Mouse (Mus musculus): ENCODE measurements around the gene Gdf7. TPM values are rescaled to one million over a fixed set of nuclear protein-coding genes. Genes with fewer than 3 reads are reported as not detected.

The Gdf7 gene
- polyA plus RNA-seq (2012), result not detected in 2 replicates

DNA sequence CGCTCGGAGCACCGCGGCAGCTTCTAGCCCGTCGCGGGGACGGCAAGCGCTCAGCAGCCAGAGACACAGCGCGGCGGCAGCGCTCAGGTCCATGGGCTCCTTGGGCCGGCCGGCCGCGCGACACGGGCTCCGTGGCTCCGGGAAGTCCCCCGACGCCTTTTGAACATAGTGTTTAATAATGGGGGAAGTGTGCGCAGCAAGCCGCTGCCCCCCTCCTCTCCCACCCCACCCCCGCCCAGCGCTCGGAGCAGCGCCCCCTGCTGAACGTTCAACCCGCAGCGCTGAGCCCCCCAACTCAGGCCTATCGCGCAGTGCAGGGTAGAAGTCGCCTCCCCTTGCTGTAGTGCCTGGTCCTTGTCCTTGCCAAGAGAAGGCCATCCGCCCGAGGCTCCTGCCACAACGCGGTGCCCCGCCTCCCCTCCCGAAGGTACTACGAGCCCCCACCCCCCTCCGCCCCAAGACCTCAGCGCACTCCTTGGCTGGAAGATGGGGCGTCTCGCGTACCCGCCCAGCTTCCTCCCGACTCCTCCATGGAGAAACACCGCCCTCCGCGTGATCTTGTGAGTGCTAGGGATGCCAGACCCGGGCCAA is at the start of gene Gdf7:
TSS of gene Gdf7 (minus strand) at position 114 of the 591 bp plus-strand sequence.
- H3K36me3 ChIP-seq (ENCODE audit: control insufficient read depth), result no peaks in the 10 kb centered on the region
- peaks cover 4% of the 10 kb centered on the region; the same call in 1 of the 2 replicates for H3K9me3 ChIP-seq (ENCODE audit: control insufficient read depth, low read length)
- H3K27me3 ChIP-seq (ENCODE audit: control insufficient read depth), result peaks cover 86% of the 10 kb centered on the region
- H3K4me1 ChIP-seq (ENCODE audit: control insufficient read depth), result peaks cover 3% of the 10 kb centered on the region
- no peak within 1 kb of the TSS for H3K4me3 ChIP-seq (replicated peaks)
- no peak for TF ChIP-seq TAL1 (IDR thresholded peaks at IDR 0.05; ENCODE audit: low read length)
- no peak for TF ChIP-seq GATA1 (IDR thresholded peaks at IDR 0.05; ENCODE audit: low read length)

DNA sequence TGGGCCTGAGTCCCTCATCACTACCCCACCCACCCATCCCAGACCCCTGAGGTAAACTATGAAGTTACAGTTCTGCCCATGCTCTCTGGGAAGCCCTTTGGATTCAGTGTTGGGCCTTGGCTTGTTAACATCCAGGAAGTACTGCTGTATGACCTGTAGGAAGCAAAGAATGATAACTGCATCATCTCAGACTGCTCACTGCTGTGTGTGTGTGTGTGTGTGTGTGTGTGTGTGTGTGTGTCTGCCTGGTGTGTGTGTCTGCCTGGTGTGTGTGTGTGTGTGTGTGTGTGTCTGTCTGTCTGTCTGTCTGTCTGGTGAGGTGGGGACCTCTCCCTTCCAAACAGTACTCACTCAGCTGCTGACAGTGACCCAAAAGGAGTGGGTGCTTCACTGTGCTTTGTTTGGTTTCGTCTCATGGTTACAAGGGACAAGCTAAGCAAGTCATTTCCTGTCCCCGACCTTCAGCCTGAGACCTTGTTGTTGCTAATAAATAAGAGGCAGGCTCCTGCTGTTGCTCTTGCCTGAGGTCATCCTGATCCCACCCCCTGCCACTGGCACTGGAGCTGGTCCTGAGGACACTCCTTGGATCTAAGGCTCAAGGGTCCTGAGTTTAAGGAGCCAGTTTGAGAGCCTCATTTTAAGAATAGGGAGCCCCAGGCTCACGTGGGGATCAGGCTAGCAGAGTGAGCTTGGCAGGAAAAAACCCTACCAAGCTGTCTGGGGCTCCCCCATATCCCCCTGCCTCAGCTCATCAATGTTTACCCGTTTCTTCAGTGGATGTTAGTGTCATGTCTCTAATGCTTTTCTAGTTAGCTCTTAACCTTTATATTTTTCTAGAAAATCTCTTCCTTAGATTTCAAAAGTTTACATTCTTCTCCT is 49.5 kb upstream of the Gdf7 start:
- Histone ChIP-seq H3K4me1 (ENCODE audit: control insufficient read depth) (no peaks in the 10 kb centered on the region), H3K36me3 (ENCODE audit: control insufficient read depth) (no peaks in the 10 kb centered on the region), H3K9me3 (ENCODE audit: control insufficient read depth, low read length) (no peaks in the 10 kb centered on the region), H3K4me3 (replicated peaks) (no peak overlapping the region), H3K27me3 (ENCODE audit: control insufficient read depth) (no peaks in the 10 kb centered on the region)
- TF ChIP-seq GATA1 (IDR thresholded peaks at IDR 0.05; ENCODE audit: low read length) (no peak), TAL1 (IDR thresholded peaks at IDR 0.05; ENCODE audit: low read length) (no peak)

DNA sequence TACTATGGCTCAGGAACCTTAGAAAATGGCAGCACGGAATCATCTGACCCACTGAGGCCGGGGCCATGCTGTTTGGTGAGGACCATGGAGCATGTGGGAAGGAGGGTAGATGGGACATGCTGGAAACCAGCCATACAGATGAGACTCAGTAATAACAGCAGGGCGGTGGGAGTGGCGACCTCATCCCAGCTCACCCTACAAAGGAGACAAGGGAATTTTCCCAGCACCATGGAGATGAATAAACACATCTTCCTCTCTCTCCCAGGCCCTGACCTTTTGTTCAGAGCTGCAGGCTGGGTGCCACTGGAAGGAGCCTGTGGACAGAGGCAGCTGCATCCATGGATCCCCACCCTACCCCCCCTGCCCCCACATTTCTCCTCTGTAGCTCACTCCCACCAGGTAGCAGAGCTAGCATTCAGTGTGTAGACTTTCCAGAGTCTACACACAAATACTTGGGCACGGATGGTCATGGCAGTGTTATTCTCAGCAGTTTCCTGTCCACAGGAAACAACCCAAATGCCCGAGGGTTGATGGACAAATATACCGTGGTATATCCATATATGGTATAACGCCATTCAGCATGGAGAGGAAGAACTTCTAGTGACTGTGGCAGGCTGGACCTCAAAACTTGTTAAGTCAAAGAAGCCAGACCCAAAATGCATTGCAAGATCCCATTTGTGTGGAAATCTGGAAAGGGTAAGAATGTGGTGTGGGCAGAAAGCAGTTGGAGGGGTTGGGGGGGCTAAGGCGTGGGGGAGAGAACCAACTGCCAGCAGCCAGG is 47.2 kb upstream of the Gdf7 start:
- H3K4me3 ChIP-seq (replicated peaks), result no peak overlapping the region
- no peaks in the 10 kb centered on the region for H3K9me3 ChIP-seq (ENCODE audit: control insufficient read depth, low read length)

DNA sequence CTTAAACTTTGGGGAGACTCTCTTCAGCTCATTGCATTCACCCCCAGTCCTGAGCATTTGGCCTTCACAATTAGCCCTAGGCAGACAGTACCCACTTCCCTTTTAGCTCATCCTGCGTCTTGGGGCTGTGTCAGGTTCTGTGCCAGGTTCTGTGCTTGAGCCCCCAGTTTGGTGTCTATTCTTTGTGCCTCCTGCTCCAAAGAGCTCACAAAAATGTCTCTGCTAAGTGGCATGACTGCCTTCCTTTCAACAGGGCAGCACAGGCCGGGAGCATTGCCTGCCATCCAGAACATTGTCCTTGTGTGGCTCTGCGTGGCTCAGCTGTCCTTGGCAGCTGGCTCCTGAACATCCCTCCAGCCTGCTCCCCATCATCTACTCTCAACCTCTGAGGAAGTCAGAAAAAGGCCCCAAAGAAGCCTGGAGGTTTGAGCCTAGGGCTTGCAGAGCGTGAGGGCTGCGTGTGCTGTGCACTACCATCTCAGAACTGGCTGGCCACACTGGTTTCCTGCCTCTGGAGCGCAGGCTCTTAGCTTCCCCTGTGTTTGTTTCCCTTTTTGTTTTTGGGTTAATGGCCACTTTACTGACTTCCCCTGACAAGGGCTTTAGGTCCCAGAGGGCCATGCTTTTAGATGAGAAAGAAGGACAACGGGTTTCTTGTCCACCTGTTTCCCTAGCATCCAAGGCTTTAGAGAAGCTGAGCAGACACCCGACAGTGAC is 46.1 kb upstream of the Gdf7 start:
- Histone ChIP-seq H3K4me3 (replicated peaks) (no peak overlapping the region), H3K36me3 (ENCODE audit: control insufficient read depth) (no peaks in the 10 kb centered on the region), H3K9me3 (ENCODE audit: control insufficient read depth, low read length) (no peaks in the 10 kb centered on the region), H3K27me3 (ENCODE audit: control insufficient read depth) (no peaks in the 10 kb centered on the region), H3K4me1 (ENCODE audit: control insufficient read depth) (no peaks in the 10 kb centered on the region)
- TF ChIP-seq GATA1 (IDR thresholded peaks at IDR 0.05; ENCODE audit: low read length) (no peak), TAL1 (IDR thresholded peaks at IDR 0.05; ENCODE audit: low read length) (no peak)

More for the DNA sequence above, 47.2 kb upstream of the Gdf7 start:
- Histone ChIP-seq H3K4me1 (ENCODE audit: control insufficient read depth) (no peaks in the 10 kb centered on the region), H3K27me3 (ENCODE audit: control insufficient read depth) (no peaks in the 10 kb centered on the region), H3K36me3 (ENCODE audit: control insufficient read depth) (no peaks in the 10 kb centered on the region)
- TF ChIP-seq GATA1 (IDR thresholded peaks at IDR 0.05; ENCODE audit: low read length) (no peak), TAL1 (IDR thresholded peaks at IDR 0.05; ENCODE audit: low read length) (no peak)

DNA sequence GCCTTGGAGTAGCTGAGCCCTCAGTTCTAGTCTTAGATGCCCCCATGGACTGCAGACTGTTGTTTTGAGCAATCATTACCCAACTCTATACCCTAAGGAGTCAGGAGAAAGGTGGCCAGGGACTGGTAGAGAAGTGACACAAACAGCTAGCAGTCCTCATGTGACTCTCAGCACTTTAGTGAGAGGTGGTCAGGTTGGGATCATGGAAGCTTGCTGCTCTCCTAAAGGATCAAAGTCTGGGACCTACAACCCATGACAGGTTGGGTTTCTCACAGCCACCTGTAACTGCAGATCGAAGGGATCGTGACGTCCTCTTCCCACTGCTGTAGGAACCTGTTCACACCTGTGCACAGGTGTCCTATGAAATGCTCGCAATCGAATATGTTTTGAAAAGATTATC is 43.8 kb upstream of the Gdf7 start:
- no peaks in the 10 kb centered on the region for H3K4me1 ChIP-seq (ENCODE audit: control insufficient read depth)
- H3K4me3 ChIP-seq (replicated peaks), result no peak overlapping the region
- H3K27me3 ChIP-seq (ENCODE audit: control insufficient read depth), result no peaks in the 10 kb centered on the region
- TF ChIP-seq GATA1 (IDR thresholded peaks at IDR 0.05; ENCODE audit: low read length) (no peak), TAL1 (IDR thresholded peaks at IDR 0.05; ENCODE audit: low read length) (no peak)
- no peaks in the 10 kb centered on the region for H3K9me3 ChIP-seq (ENCODE audit: control insufficient read depth, low read length)
- H3K36me3 ChIP-seq (ENCODE audit: control insufficient read depth), result no peaks in the 10 kb centered on the region; the same call in 1 of the 2 replicates

DNA sequence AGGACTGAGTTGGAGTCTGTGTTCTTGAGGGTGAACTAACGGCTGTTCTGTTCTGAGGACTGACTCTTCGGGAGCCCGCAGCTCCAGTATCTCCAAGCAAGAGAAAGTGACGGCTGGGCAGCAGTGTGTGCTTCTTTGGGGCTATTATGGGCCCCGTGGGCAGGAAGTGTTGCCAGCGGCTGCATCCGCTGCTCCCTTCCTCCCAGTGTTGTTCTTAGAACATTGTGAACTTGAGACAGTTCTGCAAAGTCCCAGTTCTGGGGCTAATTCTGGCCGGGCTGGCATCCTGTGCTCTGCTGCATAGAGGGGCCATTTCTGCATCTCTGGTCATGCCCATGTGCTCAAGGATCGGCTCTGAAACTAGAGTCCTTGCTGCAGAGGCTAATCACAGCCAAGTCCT is 43.1 kb upstream of the Gdf7 start:
- no peak overlapping the region for H3K4me3 ChIP-seq (replicated peaks)

DNA sequence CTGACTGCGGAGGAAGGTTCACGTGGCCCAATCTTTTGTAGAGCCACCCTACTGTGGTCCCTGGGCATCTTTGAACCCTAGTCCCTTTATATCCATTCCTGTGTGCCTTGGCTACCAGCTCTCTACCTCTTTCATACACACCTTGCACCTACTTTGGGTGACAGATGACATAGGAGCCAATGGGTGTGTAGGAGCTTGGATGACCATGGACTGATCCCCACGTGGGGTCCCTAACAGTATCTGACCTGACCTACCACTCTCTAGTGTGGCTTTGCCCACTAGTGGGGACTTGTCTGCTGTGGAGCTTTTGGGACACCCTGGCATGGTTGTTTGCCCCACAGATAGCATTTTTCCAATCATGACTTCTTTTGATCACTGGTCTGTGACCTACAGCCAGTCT is 41.6 kb upstream of the Gdf7 start:
- TF ChIP-seq GATA1 (IDR thresholded peaks at IDR 0.05; ENCODE audit: low read length), result no peak
- Histone ChIP-seq H3K27me3 (ENCODE audit: control insufficient read depth) (no peaks in the 10 kb centered on the region), H3K4me1 (ENCODE audit: control insufficient read depth) (no peaks in the 10 kb centered on the region), H3K9me3 (ENCODE audit: control insufficient read depth, low read length) (no peaks in the 10 kb centered on the region), H3K4me3 (replicated peaks) (no peak overlapping the region), H3K36me3 (ENCODE audit: control insufficient read depth) (peaks cover 3% of the 10 kb centered on the region; the same call in 1 of the 2 replicates)

More for the DNA sequence above, 43.1 kb upstream of the Gdf7 start:
- no peaks in the 10 kb centered on the region; the same call in 1 of the 2 replicates for H3K36me3 ChIP-seq (ENCODE audit: control insufficient read depth)
- TF ChIP-seq TAL1 (IDR thresholded peaks at IDR 0.05; ENCODE audit: low read length) (no peak), GATA1 (IDR thresholded peaks at IDR 0.05; ENCODE audit: low read length) (no peak)
- no peaks in the 10 kb centered on the region for H3K27me3 ChIP-seq (ENCODE audit: control insufficient read depth)
- H3K9me3 ChIP-seq (ENCODE audit: control insufficient read depth, low read length), result no peaks in the 10 kb centered on the region
- H3K4me1 ChIP-seq (ENCODE audit: control insufficient read depth), result no peaks in the 10 kb centered on the region

DNA sequence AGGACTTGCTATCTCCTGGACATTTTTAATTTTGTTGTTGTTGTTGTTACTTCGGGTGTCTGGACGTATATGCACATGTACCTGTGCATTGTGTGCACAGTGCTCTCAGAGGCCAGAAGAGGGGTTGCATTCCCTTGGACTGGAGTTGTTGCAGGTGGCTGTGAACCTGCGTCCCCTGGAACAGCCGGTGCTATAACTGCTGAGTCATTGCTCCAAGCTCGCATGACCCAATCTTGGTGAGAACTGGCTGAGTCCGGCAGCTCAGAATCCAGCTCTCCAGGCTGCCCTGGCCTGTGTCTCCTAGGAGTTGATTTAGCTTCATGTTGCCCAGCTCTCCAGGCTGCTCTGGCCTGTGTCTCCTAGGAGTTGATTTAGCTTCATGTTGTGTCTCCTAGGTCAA is 39.3 kb upstream of the Gdf7 start:
- TF ChIP-seq GATA1 (IDR thresholded peaks at IDR 0.05; ENCODE audit: low read length), result no peak
- no peak for TF ChIP-seq TAL1 (IDR thresholded peaks at IDR 0.05; ENCODE audit: low read length)
- H3K9me3 ChIP-seq (ENCODE audit: control insufficient read depth, low read length), result no peaks in the 10 kb centered on the region
- H3K36me3 ChIP-seq (ENCODE audit: control insufficient read depth), result peaks cover 6% of the 10 kb centered on the region; the same call in 1 of the 2 replicates
- no peak overlapping the region for H3K4me3 ChIP-seq (replicated peaks)
- H3K27me3 ChIP-seq (ENCODE audit: control insufficient read depth), result no peaks in the 10 kb centered on the region
- H3K4me1 ChIP-seq (ENCODE audit: control insufficient read depth), result no peaks in the 10 kb centered on the region
